Mouse (Mus musculus) central nervous system, embryonic 14 days (tissue): ENCODE results near the gene Afdn. TPM values are rescaled to one million over a fixed set of nuclear protein-coding genes. Genes with fewer than 3 reads are reported as not detected.

Experiments
- polyA plus RNA-seq: library from polyadenylated mRNA; depleted of rRNA; stranded (reverse); fragments of >200 nt; gene quantifications from 2 replicates; pipeline ENCODE4 v1.2.3, GENCODE M21; 2012; rRNA removed

The Afdn gene
- polyA plus RNA-seq, result 117 and 135 TPM in 2 replicates

GRCm38 (mm10) chr17:13759853-13760627, at the start of gene Afdn:
Gene Afdn, plus strand, starts transcription at chr17:13760539.

DNA sequence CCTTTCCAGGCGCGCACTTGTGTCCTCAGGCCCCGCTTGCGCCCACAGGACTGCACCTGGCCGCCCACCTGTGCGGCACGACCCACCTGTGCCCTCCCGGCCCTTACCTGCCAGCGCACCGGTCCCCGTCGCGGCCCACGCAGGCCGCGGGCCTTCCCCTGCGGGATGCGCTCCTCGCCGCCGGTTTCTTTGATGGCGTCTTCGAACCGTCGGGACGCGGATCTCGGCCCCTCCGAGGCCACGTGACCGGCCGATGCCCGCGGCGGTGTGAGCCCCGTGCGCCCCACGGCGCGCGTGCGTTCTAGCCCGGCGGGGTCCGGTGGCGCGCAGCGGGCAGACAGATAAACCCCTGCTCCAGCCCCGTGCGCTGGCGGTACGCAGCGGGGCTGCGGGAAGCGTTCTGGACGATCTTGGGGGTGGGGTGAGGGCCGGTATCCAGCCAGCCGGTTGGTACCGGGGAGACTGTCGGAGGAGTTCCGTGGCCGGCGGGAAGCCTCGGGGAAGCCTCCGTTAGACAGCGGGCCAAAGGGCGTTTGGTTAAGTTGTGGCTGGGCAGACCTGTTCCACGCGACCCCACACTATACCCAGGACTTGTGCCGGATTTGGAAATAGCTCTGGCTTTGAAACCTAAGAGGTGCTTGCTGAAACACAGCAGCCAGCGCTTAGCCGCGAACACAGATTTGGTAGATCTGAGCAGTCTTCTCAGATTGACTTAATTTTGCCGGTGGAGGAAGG, 1.0 kb downstream of the Afdn start, which contains the start of gene Tcte2:
Tcte2 (minus strand) TSS at position 647 of the 735 bp plus-strand sequence.

DNA sequence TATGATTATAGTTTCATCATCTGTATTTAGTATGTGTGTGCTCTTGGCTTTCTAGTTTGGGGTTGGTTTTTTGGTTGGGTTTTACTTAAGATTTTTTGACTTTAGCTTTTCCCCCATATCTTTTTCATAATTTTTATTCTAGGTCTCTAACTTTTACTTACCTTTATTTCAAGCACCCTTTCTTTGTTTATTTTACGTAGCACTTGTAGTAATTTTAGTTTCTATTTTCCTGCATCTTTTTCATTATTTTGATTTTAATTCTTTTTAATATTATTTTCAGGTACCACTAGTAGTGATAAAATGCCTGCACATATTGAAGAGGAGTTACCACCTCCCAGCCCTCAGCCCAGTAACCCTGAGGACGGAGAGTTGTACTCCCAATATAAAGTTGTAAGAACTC, 187.7 kb downstream of the Afdn start, which contains the start of gene Gm7168:
Gm7168 (plus strand) TSS at position 301 of the 400 bp plus-strand sequence.

Other genes with a start within 250 kb of the Afdn start
- gene Tcte2, start 1.3 kb downstream of the Afdn start, polyA plus RNA-seq, result 14.1 and 20.7 TPM in 2 replicates
- not detected in 2 replicates for gene Gm7168, start 187.8 kb downstream of the Afdn start, polyA plus RNA-seq
- gene Gm7356, start 243.2 kb downstream of the Afdn start, polyA plus RNA-seq, result not detected in 2 replicates